Mouse (Mus musculus) heart, adult 11 months (tissue): Measurements from ENCODE around the gene Ptprm.

Experiments used
- DNase-seq: peaks from one replicate; pipeline ENCODE4 v3.0.0; 2022

The Ptprm gene

DNA sequence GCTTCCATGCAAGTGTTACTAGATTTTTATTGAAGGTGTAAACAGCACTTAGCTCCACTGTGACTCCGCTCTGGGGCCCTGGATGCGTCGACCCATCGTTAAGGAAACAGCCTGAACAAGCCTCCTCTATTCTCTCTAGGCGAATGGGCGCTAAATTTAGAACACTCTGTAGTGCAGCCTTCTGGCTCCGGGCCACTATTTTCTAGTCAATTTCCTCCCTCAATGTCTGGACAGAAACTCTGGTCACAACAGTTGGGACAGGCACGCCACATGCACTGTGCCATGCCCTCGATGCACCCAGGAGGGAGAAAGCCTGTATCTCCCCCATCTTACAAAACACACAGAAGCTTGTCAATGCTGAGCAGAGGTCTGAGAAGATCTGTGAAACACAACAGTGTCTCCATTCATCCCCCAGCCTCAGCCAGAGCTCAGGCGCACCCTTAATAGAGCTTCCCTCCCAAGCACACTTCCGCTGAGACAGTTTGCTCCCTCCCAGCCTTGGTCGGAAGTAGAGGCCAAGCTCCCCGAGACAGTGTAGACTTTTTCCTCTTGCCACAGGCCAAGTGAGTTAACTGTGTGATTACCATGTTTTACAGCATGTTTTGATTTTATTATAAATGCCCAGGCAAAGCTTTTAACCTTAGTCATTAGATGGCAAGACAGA, 220.7 kb downstream of the Ptprm start:
- DNase-seq, result peak; percentile 97

DNA sequence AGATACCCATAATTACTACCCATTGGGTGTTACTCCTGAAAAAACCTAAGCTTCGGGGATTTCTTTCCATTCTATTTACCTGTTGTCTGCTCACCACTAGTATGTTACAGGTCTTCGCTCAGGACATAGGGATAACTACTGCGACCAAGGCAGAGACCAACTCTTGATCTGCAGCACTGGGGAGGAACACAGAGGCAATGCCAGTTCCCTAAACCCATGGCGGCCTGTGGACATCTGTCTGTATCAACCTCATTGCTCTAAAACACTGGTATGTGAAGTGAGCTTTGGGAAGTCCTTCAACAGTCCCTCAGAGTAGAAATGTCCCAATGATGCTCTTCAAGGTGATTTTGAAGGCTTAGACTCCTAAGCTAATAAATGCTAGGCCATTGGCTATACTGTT, 221.2 kb downstream of the Ptprm start:
- DNase-seq, result peak; percentile 87

DNA sequence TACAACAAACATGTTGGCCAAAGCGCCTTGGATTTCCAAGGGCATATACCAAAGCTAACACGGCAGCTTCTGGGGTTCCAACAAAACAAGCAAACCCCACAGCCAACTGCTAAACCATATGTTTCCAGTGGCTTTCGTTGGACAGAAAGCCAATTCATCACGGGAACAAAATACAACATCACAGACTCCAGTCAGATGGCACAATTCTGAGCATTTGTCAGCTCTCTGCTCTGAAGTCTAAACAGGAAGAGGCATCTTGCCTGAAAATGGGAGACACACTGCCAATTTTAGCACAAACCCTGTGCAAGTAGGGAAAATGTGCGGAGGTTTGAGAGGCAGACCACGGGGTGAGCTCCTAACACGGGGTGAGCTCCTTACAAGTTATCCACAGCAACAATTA, 226.7 kb downstream of the Ptprm start:
- peak; percentile 89 for DNase-seq

DNA sequence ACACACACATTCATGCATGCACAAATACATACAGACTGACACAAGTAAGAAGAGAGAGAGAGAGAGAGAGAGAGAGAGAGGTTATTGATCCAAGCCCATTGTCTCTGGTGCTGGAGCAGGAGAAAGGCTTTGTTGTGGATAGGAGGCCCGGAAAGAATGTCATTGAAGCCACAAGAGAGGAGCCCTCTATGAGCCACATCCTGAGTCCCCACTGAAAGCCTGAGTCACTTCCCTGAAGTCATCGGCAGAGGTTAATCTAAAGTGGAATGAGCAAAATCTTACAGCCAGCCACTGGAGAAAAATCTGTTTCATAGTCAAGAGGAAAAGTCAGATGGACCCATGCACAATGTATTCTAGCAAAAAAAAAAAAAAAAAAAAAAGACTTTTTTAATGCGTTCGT, 228.7 kb downstream of the Ptprm start:
- peak; percentile 68 for DNase-seq

DNA sequence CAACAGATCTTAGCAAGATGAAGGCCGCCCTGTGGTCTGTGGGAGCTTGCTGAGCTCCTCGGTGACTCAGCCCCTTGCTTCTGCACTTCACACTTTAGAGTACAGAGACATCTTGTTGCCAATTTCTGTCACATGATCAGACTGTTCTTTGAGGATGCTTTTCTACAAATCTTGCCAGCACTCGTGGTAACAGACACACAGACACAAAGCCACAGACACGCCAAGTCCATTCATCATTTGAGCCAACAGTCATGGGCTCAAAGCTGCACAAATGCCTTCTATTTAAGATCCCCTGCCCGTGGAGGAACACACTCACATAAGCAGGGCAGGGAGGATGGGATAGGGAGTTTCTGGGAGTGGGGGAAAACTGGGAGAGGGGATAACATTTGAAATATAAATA, 230.0 kb downstream of the Ptprm start:
- peak; percentile 86 for DNase-seq

DNA sequence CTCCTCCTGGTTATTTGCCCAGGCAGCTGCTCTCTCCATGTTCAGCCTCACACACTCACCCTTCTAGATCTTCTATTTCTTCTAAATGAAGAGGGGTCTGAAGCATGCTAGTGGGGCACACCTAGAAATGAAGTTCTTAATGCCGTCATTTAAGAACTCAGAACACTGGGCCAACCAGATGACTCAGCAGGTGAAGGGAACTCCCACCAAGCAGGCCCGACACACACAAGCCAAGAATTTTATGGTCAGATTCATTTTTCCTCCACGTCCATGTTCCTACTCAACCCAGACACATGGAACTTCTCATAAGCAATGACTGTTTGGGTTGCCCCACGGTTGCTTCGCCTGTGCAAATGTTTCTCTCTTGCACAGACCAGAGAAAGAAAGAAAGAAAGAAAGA, 230.5 kb downstream of the Ptprm start:
- DNase-seq, result peak; percentile 73

DNA sequence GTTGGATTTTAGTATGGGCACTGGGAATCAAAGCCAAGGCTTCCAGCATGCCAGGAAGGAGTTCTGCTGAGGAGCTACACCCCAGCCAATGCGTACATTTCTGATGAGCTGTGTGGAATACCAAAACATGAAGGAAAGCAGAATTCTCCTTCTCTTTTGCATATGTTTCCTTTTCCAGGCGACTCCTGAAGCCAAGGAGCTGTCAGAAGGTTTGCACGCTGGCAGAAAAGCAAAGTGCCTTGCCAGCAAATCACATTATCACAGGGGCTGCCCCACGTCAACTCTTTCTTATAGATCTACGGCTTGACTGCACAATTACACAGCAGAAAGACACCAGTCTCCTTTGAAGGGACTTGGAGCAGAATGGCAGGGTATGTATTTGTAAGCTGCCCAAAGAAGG, 233.4 kb downstream of the Ptprm start:
- DNase-seq, result peak; percentile 86

DNA sequence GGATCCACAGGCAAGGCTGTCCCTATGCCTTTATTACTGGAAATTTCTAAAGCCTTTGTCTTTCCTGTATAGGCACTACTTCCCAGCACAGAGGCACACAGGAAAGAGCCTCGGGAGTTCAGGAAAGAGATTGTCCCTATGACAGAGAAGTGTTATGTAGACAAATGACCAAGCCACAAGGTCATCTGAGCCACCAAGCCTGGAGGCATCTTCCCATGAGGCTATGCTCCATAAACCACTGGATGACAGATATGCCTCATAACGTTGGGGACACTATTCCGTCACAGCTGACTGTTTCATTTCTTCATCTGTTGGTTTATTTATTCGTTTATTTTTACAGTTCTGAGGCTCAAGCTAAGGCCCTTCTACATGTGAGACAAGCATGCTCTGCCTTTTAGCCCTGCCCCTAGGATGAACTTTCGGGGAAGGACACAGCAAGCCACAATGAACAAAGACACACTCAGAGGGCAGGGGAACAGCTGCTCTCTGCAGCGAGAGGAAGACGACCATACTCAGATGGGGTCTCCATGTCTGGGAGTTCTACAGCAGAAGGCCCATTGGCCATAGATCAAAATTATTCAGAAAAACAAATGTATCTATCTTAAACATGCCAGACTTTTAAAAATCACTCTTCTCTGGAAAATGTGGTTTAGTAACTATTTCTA, 235.4 kb downstream of the Ptprm start:
- peak; percentile 83 for DNase-seq

DNA sequence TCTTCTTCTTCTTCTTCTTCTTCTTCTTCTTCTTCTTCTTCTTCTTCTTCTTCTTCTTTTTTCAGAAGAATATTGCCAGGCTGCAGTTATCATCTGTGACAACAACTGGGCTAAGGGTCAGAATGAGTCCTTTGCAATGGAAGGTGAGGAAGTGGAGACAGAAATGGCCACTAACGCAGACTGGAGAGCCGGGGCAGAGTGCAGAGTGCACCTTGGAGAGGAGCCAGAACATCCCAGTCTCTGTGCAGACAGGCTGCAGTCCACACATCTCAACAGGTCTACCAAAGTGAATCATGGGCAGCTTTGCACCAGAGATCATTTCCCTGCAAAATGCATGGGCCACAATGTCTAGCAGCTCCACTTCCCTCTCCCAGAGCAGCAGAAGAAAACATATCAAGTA, 239.4 kb downstream of the Ptprm start:
- DNase-seq, result peak; percentile 71

DNA sequence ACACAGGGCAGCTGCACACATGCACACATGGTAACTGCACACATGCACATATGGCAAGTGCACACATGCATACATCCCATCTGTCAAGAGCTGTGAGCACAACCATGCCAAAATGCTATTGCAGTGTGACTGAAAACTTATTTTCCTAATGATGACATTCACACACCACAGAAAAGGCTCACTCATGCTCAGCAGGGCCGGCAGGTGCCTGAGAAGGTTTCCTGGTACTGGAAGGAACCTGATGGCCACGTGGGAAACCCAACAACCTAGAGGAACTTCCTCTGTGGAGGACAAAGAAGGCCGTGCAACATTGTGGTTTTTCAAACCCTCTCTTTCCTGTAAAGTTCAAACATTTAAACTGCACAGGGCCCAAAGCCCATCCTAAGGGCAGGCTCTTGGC, 241.6 kb downstream of the Ptprm start:
- peak; percentile 61 for DNase-seq

DNA sequence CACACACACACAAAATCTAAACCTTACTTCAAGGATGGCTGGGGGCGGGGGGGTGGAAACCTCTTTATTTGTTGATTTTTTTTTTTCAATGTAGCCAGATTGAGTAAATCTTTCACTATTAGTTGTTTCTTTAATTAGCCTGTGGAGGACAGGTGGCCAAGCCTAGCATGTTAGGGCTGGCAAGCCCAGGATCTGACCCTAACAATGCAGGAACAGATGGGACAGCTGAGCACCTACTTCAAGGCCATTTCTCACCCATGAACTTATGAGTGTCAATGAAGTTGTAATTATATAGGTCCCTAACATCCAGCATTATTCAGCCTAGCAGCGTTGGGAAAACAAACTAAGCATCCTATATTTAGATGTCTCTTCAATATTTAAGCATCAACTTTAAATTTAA, 248.1 kb downstream of the Ptprm start:
- DNase-seq, result peak; percentile 11

DNA sequence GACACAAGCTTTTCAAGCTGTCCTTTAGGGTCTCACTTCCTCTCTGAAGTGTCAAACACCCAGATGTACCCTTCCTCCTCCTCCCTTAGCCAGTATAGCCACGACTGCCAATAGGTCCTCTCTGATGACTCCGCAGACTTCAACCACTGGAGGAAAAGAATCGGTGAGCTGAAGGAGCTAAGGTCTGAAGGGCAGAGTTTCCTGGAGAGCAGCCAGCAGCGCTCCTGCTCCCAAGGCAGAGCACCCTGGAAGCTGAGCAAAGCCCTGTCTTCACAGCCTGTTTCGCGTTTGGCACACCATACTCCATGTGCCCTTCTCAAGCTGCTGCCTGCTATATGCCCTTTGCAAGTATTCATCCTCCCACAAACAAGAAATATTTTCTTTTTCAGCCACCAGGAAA, 252.2 kb downstream of the Ptprm start:
- peak; percentile 90 for DNase-seq

DNA sequence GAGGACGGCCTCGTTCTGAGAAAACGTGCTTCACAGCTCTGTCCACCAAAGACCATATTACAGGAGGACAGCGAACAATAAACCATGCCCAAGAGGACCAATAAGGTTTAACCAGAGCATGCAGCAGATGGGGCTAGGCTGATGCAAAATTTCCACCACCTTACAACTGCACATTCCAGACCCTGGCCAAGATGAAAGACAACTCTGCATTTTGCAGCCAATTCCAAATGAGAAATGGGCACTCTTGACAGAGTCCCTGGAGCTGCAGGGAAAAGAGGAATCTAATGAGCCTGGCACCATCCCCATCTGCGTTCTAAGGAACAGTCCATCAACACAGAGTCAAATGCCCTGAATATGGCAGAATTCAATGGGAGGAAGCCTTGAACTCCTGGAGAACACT, 263.3 kb downstream of the Ptprm start:
- DNase-seq, result peak; percentile 74

DNA sequence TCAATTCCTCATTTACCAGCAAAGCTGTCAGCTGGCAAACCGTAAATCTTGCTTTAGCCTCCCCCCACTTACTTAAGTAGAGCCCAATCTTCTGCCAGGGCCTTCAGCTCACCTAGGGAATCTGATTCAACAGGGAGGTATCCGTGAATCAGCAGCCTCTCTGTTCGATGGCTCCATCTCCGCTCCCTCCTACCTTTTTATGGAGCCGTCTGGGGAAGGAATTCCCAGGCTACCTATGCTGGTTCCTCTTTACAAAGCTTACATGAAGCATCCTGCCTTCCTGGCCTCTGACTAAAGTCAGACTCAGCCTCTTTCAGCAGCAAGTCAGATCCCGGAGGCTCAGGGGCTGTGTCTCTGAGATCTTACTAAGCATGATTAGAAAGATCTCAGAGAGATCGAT, 264.1 kb downstream of the Ptprm start:
- DNase-seq, result peak; percentile 63

DNA sequence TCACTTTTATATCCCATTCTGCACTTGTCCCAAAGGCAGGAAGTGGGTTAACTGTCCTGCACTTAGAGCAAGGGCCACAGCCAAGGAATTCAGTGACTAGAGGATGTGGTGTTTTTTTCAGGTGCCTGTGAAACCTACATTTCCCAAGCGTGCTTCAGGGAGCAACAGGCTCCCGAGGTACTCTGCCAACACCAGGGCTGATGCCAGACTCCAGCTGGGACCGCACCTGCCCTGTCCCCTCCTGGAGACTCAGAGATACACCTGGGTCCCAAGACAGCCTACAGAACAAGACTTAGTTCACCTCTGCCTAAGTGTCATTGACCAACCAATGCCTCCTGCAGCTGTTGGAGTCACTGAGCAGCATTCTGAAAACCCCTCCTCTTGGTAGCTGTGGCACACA, 264.6 kb downstream of the Ptprm start:
- peak; percentile 84 for DNase-seq

DNA sequence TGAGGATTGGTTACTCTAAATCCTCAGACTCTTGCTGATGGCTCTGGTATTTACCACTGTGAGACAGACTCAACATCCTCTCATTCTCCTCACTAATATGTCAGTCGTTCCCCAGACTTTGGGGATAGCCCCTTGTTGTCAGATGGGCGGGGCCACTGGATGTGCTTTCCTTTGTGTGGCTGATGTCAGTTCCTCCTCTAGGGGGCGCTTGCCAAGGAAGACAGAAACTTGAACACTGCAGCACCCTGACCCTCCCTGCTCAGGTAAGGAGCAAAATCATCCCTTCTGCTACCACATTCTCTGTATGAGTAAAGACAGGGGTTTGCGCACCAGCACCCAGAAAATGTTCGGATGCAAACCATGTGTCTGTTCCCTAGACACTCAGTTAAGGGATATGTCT, 266.7 kb downstream of the Ptprm start:
- peak; percentile 82 for DNase-seq

DNA sequence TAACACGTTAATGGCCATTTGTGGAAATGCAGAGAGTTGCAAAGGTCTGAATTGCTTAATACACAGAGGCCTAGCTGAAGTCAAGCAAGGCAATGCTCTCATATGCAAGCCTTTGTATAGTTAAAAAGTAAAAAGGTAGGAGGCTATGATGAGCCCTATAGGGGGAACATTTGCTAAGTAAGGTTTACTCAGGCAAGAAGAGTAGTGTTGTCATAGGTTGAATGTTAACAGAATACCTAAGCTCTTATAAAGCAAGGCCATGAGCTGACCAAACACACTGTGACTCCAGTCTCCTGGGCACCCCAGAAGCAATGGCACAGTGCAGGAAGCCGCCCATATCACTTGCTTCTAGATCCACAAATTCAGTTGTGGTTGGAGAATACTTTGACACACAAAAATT, 267.4 kb downstream of the Ptprm start:
- no peak for DNase-seq

DNA sequence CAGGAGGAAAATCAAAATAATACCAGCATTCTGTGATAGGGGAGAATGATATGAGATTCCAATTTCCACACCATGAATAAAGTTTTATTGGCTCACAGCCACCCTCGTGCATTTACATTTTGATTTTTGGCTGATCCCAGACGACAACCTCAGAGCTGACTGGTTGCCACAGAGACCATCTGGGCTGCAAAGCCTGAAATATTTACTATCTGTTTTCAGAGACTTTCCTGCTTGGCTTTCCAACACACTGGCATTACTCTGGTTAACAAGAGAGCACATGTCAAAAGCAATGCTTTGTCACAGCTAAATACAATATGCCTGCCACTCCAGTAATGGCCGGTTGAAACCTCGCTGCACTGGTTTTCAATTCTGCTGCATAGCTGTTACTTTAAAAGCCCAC, 269.8 kb downstream of the Ptprm start:
- peak; percentile 21 for DNase-seq

DNA sequence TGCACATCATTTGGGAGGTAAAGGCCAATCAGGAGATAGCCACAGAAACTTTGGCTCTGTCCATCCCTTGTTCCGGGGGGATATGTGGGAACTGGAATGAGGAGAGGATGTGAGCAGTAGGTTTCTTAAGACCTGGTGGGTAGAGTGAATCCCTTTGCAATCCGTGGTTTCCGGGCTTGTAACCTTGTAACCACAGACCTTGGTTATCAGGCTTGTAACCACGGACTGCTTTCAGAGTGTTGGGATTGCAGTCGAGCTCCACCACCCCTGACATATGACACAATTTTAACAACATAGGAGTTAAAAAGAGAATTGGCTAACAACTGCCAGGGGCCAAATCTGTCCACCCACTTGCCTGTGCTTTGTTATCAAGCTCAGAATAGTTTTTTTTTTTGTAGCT, 270.2 kb downstream of the Ptprm start:
- DNase-seq, result peak; percentile 58

DNA sequence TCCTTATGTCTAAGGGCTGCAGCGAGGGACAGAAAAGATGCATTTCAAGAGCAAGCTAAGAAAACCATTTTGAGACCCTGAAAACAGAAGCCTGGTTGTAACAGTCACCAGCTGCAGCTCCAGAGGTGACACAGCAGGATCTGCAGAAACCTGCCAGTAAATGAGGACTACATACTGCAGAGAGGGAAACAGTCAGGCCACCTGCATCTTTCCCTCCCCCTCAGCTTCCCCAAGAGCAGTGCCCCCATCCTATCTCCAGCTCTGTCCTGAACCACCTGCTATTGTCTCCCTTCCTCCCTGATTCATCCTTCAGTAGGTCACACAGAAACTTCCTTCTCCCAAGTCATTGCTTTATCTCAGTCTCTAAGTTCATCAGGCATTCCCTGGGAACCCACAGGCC, 274.7 kb downstream of the Ptprm start:
- DNase-seq, result peak; percentile 82

DNA sequence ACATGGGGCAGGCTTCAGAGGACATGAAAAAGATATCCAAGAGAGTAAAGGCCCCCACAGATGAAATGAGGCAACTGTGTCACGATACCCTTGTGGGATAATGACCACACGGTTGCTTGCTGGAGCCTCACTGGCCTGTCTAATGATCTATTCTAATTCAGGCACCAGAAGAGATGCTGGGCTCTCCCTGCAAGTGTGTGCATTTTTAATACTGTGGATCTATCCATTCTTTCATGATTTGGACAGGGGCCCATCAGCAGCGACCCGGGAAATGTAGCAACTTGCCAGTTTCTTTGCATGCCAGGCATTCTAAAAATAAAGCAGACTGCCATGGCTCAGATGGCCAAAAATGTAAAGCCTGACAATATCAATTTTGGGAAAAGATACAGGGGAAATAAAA, 280.7 kb downstream of the Ptprm start:
- DNase-seq, result no peak

DNA sequence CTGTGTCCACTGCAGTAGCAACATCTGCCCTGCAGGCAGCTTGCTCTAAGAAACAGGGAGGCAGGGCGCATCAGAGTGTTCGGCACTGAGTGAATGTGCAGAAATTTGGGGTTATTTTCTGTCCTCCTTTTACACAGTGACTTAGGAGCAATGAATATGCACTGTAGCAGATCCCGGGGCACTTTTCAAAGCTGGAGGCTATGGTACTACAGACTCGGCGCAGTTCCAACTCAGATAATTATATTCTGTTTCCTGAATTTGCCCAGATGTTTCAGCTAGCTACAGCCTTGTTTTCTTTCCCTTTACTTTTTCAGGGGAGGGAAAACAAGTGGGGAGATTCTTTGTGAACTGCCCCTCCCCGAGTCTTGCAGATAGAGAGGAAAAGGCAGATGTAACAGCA, 281.1 kb downstream of the Ptprm start:
- no peak for DNase-seq

DNA sequence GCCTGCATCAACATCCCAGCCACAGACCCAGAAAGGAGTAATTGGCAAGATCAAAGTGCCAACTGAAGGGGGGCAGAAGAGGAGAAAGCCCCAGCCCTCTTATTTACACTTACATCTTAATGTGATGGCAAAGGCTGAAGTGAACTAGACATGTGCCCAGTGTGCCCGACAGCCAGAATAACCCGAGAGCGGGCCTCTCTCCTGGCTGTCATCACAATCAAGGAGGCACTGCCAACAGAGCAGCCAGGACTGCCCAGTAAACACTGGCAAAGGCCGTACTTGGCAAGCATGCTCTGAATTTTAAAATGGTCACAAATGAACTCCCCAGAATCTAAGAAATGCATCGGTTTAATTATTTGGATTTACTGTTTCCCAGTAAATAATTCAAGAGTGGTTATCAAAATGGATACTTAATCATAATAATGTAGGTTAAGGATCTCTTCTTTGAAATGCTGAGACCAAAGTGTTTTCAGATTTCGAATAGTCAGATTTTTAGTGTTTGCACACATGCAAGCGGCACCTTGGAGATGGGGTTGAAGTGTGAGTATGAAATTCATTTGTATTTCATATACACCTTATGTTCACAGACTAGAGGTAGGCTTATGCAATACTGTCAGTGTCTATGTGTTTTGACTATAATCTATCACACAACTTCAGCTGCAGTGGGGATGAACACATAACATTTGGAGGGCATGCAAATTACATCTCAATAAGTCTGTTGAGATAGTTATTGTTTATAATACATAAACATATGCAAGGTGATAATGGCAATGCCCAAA, 282.8 kb downstream of the Ptprm start:
- peak; percentile 97 for DNase-seq

DNA sequence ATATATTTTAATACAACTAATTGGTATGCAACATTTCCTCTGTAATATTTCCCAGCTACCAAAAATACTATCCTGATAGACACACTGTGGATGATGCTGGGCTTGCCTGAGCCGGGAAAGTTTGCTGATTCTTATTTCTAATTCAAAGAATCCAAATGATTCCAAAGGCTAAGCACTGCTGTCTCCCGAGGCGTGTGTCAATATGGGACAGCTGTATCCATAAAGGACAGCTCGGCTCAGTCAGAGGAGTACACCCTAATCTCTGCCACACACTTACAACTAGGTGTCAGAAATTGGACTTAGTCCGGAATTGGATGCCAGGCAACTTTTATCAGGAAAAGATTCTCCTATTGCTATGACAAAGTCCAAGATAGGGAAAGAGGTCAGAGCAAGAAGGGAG, 290.6 kb downstream of the Ptprm start:
- no peak for DNase-seq
